Mouse (Mus musculus) testis, adult 2 months (tissue): Measurements from ENCODE around the gene Rsrc2.

Experiments
- CTCF ChIP-seq: fragments of 200-500 bp; IDR thresholded peaks from 2 replicates; pipeline ENCODE4 v1.5.1; 2012; ENCODE audit warnings: low read depth, mild to moderate bottlenecking, inconsistent platforms, low read length, moderate library complexity; ENCODE audit not compliant: control insufficient read depth, insufficient read depth, insufficient replicate concordance
- POLR2A ChIP-seq: fragments of 200-500 bp; IDR thresholded peaks from 2 replicates; pipeline ENCODE4 v1.6.1; 2012; ENCODE audit warnings: low read depth, mild to moderate bottlenecking, inconsistent platforms, low read length, moderate library complexity; ENCODE audit not compliant: control insufficient read depth

GRCm38 (mm10) chr5:123696961-123697360 is 52.3 kb downstream of the Rsrc2 start:
- TF ChIP-seq CTCF (no peak), POLR2A (no peak)
